Mouse (Mus musculus) hindbrain, postnatal 0 days (tissue): ENCODE data around the gene Col4a1. TPM values are rescaled to one million over a fixed set of nuclear protein-coding genes. Genes with fewer than 3 reads are reported as not detected.

ENCODE experiments used
- ATAC-seq: fragments of 200-750 bp; cut with Nextera tagmentation; 2 replicates; pipeline ENCODE4 v1.8.0; 2017; ENCODE audit warnings: mild to moderate bottlenecking, moderate TSS enrichment, moderate library complexity
- DNase-seq: peaks from one replicate; pipeline ENCODE4 v3.0.0-alpha.2; 2015; ENCODE audit warnings: low spot score
- H3K27ac ChIP-seq: fragments of 300-500 bp; sonication (generic); 2 replicates; pipeline ENCODE4 v1.5.1; 2014; ENCODE audit warnings: mild to moderate bottlenecking
- H3K27me3 ChIP-seq: fragments of 300-500 bp; sonication (generic); 2 replicates; pipeline ENCODE4 v1.6.1; 2014; ENCODE audit warnings: low read length, mixed read lengths; ENCODE audit not compliant: insufficient read depth
- H3K36me3 ChIP-seq: fragments of 300-500 bp; sonication (generic); 2 replicates; pipeline ENCODE4 v1.6.1; 2014; ENCODE audit warnings: low read length, mixed read lengths; ENCODE audit not compliant: insufficient read depth
- H3K4me1 ChIP-seq: fragments of 300-500 bp; sonication (generic); 2 replicates; pipeline ENCODE4 v1.6.1; 2014; ENCODE audit warnings: antibody characterized with exemption, low read length, mixed read lengths; ENCODE audit not compliant: insufficient read depth
- H3K4me2 ChIP-seq: fragments of 300-500 bp; sonication (generic); 2 replicates; pipeline ENCODE4 v1.6.1; 2014; ENCODE audit warnings: low read depth, mild to moderate bottlenecking, low read length, moderate library complexity, mixed read lengths
- H3K4me3 ChIP-seq: fragments of 300-500 bp; sonication (generic); 2 replicates; pipeline ENCODE4 v1.5.1; 2014; ENCODE audit warnings: low read length
- H3K9ac ChIP-seq: fragments of 300-500 bp; sonication (generic); replicated peaks from 2 replicates; pipeline ENCODE4 v1.6.1; 2014; ENCODE audit warnings: mild to moderate bottlenecking, low read length, moderate library complexity, mixed read lengths
- H3K9me3 ChIP-seq: fragments of 300-500 bp; sonication (generic); 2 replicates; pipeline ENCODE4 v1.6.1; 2016; ENCODE audit warnings: low read length, mixed read lengths
- CTCF ChIP-seq: IDR thresholded peaks from 2 replicates; pipeline ENCODE4 v1.5.1; 2016; ENCODE audit warnings: antibody characterized with exemption, control low read depth, low read depth
- WGBS: fragments of 180-500 bp; shearing (Covaris S2); extraction: QIAGEN DNeasy Blood & Tissue Kit; methylation state at CpG from one replicate; pipeline ENCODE4 v1.1.7; 2014; 5-methylcytosine and 5-hydroxymethylcytosine counted together
- polyA plus RNA-seq: library from polyadenylated mRNA; unstranded; fragments of >200 nt; fragmentation: Nextera tagmentation; extraction: Ambion mirVana; gene quantifications from 2 replicates; pipeline ENCODE4 v1.2.1, GENCODE M21; 2015
- total RNA-seq: library from RNA; depleted of rRNA; stranded (reverse); fragments of >200 nt; gene quantifications from 2 replicates; pipeline ENCODE4 v1.2.3, GENCODE M21; 2014

The Col4a1 gene
- total and polyA plus RNA-seq, 2 experiments from 2014 or later, result 46.4 to 203 TPM

- H3K36me3 ChIP-seq, result no peaks in the 10 kb centered on the region
- H3K4me1 ChIP-seq, result peaks cover 11% of the 10 kb centered on the region; the same call in 1 of the 2 replicates
- ATAC-seq (no peak), DNase-seq (no peak)
- no peak for TF ChIP-seq CTCF
- no peak overlapping the region for H3K9ac ChIP-seq
- H3K27ac ChIP-seq, result no peak overlapping the region
- H3K27me3 ChIP-seq, result no peaks in the 10 kb centered on the region
- H3K4me3 ChIP-seq, result no peak overlapping the region
- WGBS, result 78% methylated on average over 3 of the region's 3 CpGs
- no peak overlapping the region for H3K4me2 ChIP-seq
- H3K9me3 ChIP-seq, result no peaks in the 10 kb centered on the region
Observed at GRCm38 (mm10) chr8:11341111-11341566, 28.5 kb upstream of the Col4a1 start.

- 80% methylated on average over 12 of the region's 12 CpGs for WGBS
- ATAC-seq, result no peak
Observed at GRCm38 (mm10) chr8:11340310-11341110, 27.9 kb upstream of the Col4a1 start.

GRCm38 (mm10) chr8:11338507-11338906, 25.9 kb upstream of the Col4a1 start:
- Histone ChIP-seq H3K27ac (no peak overlapping the region), H3K4me2 (no peak overlapping the region), H3K9me3 (no peaks in the 10 kb centered on the region), H3K36me3 (no peaks in the 10 kb centered on the region), H3K4me1 (peaks cover 14% of the 10 kb centered on the region; the same call in 1 of the 2 replicates), H3K4me3 (no peak overlapping the region), H3K27me3 (no peaks in the 10 kb centered on the region), H3K9ac (no peak overlapping the region)
- no peak for TF ChIP-seq CTCF
- DNase-seq (no peak), ATAC-seq (no peak)
- 82% methylated on average over 9 of the region's 9 CpGs for WGBS

More at GRCm38 (mm10) chr8:11340310-11341110, 27.9 kb upstream of the Col4a1 start:
- no peak for TF ChIP-seq CTCF
- H3K36me3 ChIP-seq, result no peaks in the 10 kb centered on the region
- no peak overlapping the region for H3K4me2 ChIP-seq
- H3K4me1 ChIP-seq, result peaks cover 11% of the 10 kb centered on the region; the same call in 1 of the 2 replicates
- H3K9me3 ChIP-seq, result no peaks in the 10 kb centered on the region
- H3K9ac ChIP-seq, result no peak overlapping the region
- H3K4me3 ChIP-seq, result no peak overlapping the region
- DNase-seq, result no peak
- H3K27me3 ChIP-seq, result no peaks in the 10 kb centered on the region
- no peak overlapping the region for H3K27ac ChIP-seq

- Histone ChIP-seq H3K27me3 (no peaks in the 10 kb centered on the region), H3K4me1 (peaks cover 14% of the 10 kb centered on the region; the same call in 1 of the 2 replicates), H3K4me2 (no peak overlapping the region), H3K9ac (no peak overlapping the region), H3K27ac (no peak overlapping the region), H3K4me3 (no peak overlapping the region), H3K9me3 (no peaks in the 10 kb centered on the region), H3K36me3 (no peaks in the 10 kb centered on the region)
- ATAC-seq (no peak), DNase-seq (no peak)
- WGBS, result 86% methylated on average over 10 of the region's 10 CpGs
- no peak for TF ChIP-seq CTCF
Observed at GRCm38 (mm10) chr8:11337642-11338041, 25.0 kb upstream of the Col4a1 start.

- no peak overlapping the region for H3K4me2 ChIP-seq
Observed at GRCm38 (mm10) chr8:11336346-11336745, 23.7 kb upstream of the Col4a1 start.

GRCm38 (mm10) chr8:11335238-11335637, 22.6 kb upstream of the Col4a1 start:
- DNase-seq, result no peak
- Histone ChIP-seq H3K9ac (no peak overlapping the region), H3K4me2 (no peak overlapping the region), H3K27ac (no peak overlapping the region), H3K4me3 (no peak overlapping the region), H3K27me3 (no peaks in the 10 kb centered on the region), H3K9me3 (no peaks in the 10 kb centered on the region), H3K4me1 (peaks cover 14% of the 10 kb centered on the region; the same call in 1 of the 2 replicates), H3K36me3 (no peaks in the 10 kb centered on the region)
- no peak for ATAC-seq
- 88% methylated on average over 4 of the region's 4 CpGs for WGBS
- TF ChIP-seq CTCF, result no peak

More at GRCm38 (mm10) chr8:11336346-11336745, 23.7 kb upstream of the Col4a1 start:
- peaks cover 14% of the 10 kb centered on the region; the same call in 1 of the 2 replicates for H3K4me1 ChIP-seq
- H3K4me3 ChIP-seq, result no peak overlapping the region
- no peaks in the 10 kb centered on the region for H3K36me3 ChIP-seq
- no peak for TF ChIP-seq CTCF
- DNase-seq (peak; percentile 51), ATAC-seq (peak; percentile 82)
- WGBS, result 51% methylated on average over 5 of the region's 5 CpGs
- no peak overlapping the region for H3K9ac ChIP-seq
- H3K27ac ChIP-seq, result no peak overlapping the region
- H3K27me3 ChIP-seq, result no peaks in the 10 kb centered on the region
- no peaks in the 10 kb centered on the region for H3K9me3 ChIP-seq

- Histone ChIP-seq H3K27me3 (no peaks in the 10 kb centered on the region), H3K9me3 (no peaks in the 10 kb centered on the region), H3K4me1 (peaks cover 14% of the 10 kb centered on the region; the same call in 1 of the 2 replicates), H3K4me3 (no peak overlapping the region), H3K4me2 (no peak overlapping the region), H3K36me3 (no peaks in the 10 kb centered on the region), H3K9ac (no peak overlapping the region), H3K27ac (no peak overlapping the region)
- TF ChIP-seq CTCF, result no peak
- DNase-seq (no peak), ATAC-seq (no peak)
- WGBS, result 81% methylated on average over 3 of the region's 3 CpGs
Observed at GRCm38 (mm10) chr8:11334493-11334892, 21.9 kb upstream of the Col4a1 start.
